Mouse (Mus musculus): ENCODE results near the gene Slc38a2. TPM values are rescaled to one million over a fixed set of nuclear protein-coding genes. Genes with fewer than 3 reads are reported as not detected.

Slc38a2 gene
- polyA plus RNA-seq (2017; shearing (Covaris generic)), result 409 TPM

GRCm38 (mm10) chr15:96699521-96700511 is at the start of gene Slc38a2:
Gene Slc38a2, minus strand, starts transcription at chr15:96699730.

GRCm38 (mm10) chr15:96642436-96643405 is 56.8 kb downstream of the Slc38a2 start, which contains the start of gene Slc38a1:
Gene Slc38a1, minus strand, starts transcription at chr15:96642913.

Other genes with a start within 250 kb of the Slc38a2 start
- gene Scaf11, start 238.9 kb downstream of the Slc38a2 start, polyA plus RNA-seq (2017; shearing (Covaris generic)), result 74.9 TPM
- gene Slc38a1, start 56.8 kb downstream of the Slc38a2 start, polyA plus RNA-seq (2017; shearing (Covaris generic)), result 184 TPM